Mouse (Mus musculus) lung, embryonic 16.5 days (tissue): ENCODE results near the gene Rasip1. TPM values are rescaled to one million over a fixed set of nuclear protein-coding genes. Genes with fewer than 3 reads are reported as not detected.

Experiments used
- ATAC-seq: fragments of 200-750 bp; cut with Nextera tagmentation; 2 replicates; pipeline ENCODE4 v1.8.0; 2017; ENCODE audit warnings: low read depth, mild to moderate bottlenecking, moderate library complexity
- H3K27ac ChIP-seq: fragments of 300-500 bp; sonication (generic); 2 replicates; pipeline ENCODE4 v1.5.1; 2014; ENCODE audit warnings: mild to moderate bottlenecking, control low read depth, low read length
- H3K27me3 ChIP-seq: fragments of 300-500 bp; sonication (generic); 2 replicates; pipeline ENCODE4 v1.6.1; 2014; ENCODE audit warnings: low read depth, low read length, mixed read lengths; ENCODE audit not compliant: control insufficient read depth, insufficient read depth
- H3K36me3 ChIP-seq: fragments of 300-500 bp; sonication (generic); 2 replicates; pipeline ENCODE4 v1.6.1; 2014; ENCODE audit warnings: low read length; ENCODE audit not compliant: control insufficient read depth, insufficient read depth
- H3K4me1 ChIP-seq: fragments of 300-500 bp; sonication (generic); replicated peaks from 2 replicates; pipeline ENCODE4 v1.6.1; 2014; ENCODE audit warnings: low read length, mixed read lengths; ENCODE audit not compliant: control insufficient read depth, insufficient read depth
- H3K4me2 ChIP-seq: fragments of 300-500 bp; sonication (generic); 2 replicates; pipeline ENCODE4 v1.6.1; 2014; ENCODE audit warnings: low read depth, low read length, control low read depth
- H3K4me3 ChIP-seq: fragments of 300-500 bp; sonication (generic); 2 replicates; pipeline ENCODE4 v1.5.1; 2014; ENCODE audit warnings: mild to moderate bottlenecking, low read length, control low read depth
- H3K9ac ChIP-seq: fragments of 300-500 bp; sonication (generic); 2 replicates; pipeline ENCODE4 v1.6.1; 2014; ENCODE audit warnings: low read length, control low read depth
- H3K9me3 ChIP-seq: fragments of 300-500 bp; sonication (generic); 2 replicates; pipeline ENCODE4 v1.6.1; 2016; ENCODE audit warnings: low read length; ENCODE audit not compliant: control insufficient read depth
- WGBS: fragments of 180-500 bp; shearing (Covaris S2); extraction: QIAGEN DNeasy Blood & Tissue Kit; methylation state at CpG from one replicate; pipeline ENCODE4 v1.1.7; 2014; 5-methylcytosine and 5-hydroxymethylcytosine counted together
- polyA plus RNA-seq: library from polyadenylated mRNA; unstranded; fragments of >200 nt; fragmentation: Nextera tagmentation; extraction: Ambion mirVana; gene quantifications from 2 replicates; pipeline ENCODE4 v1.2.1, GENCODE M21; 2015

The Rasip1 gene
- polyA plus RNA-seq, 1 experiment from 2014 or later, result 16.4 TPM

GRCm38 (mm10) chr7:45632499-45632898 is 5.2 kb downstream of the Rasip1 start:
- H3K27ac ChIP-seq, result no peak overlapping the region
- peak overlapping the region; percentile 53 for H3K4me2 ChIP-seq
- 18% methylated on average over 35 of the region's 35 CpGs for WGBS
- H3K27me3 ChIP-seq, result peaks cover 9% of the 10 kb centered on the region; the same call in 1 of the 2 replicates
- no peaks in the 10 kb centered on the region for H3K9me3 ChIP-seq
- ATAC-seq, result peak; percentile 29
- peaks cover 9% of the 10 kb centered on the region for H3K36me3 ChIP-seq
- H3K9ac ChIP-seq, result peak overlapping the region; percentile 68
- H3K4me3 ChIP-seq, result peak overlapping the region; percentile 26
- peaks cover 30% of the 10 kb centered on the region for H3K4me1 ChIP-seq

GRCm38 (mm10) chr7:45634946-45635681 is 7.8 kb downstream of the Rasip1 start:
- Histone ChIP-seq H3K9ac (no peak overlapping the region), H3K27me3 (no peaks in the 10 kb centered on the region), H3K9me3 (no peaks in the 10 kb centered on the region), H3K36me3 (peaks cover 9% of the 10 kb centered on the region), H3K4me1 (peaks cover 45% of the 10 kb centered on the region), H3K4me2 (peak overlapping the region; percentile 16; the same call in 1 of the 2 replicates), H3K27ac (peak overlapping the region; percentile 88), H3K4me3 (no peak overlapping the region)
- 73% methylated on average over 11 of the region's 11 CpGs for WGBS
- no peak for ATAC-seq

DNA sequence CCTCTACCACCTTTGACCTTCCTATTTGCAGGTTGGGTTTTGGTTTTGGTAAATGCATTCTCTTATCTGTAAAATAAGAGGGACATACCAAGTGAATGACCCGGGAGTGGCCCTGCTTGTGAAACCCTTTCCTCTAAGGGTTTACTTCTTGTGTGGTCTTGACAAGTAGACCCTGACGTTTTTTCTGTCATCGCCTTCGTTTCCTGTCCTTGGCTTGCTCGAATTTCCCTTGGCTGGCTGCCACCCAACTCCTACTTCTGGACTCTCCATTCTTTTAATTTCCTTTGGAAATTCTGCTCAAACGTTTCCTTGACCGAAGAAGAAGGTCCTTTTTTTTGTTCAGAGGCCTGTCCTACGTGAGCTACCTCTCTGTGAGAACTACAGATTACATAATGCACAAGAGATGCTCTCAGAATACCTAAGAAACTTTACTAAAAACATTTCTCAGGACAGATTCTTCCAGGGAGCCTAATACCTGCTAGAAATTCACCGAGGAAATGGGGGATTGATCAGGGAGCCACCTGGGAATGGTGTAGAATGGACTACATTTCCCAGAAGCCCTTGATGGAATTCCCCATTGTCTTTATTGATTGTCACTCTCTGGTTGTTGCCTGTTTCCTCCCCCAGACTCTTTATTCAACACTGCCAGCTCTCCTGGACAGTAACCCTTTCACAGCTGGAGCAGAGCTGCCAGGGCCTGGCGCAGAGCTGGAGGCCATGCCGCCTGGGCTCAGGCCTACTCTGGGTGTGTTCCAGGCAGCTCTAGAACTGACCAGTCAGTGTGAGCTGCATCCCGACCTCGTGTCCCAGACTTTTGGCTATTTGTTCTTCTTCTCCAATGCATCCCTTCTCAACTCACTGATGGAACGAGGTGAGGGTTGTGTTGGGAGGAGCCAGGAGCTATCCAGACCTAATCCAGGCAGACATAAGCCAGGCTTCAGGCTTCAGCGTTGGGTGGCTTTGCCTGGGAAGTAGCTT is 8.7 kb downstream of the Rasip1 start:
- Histone ChIP-seq H3K4me2 (peak overlapping the region; percentile 16), H3K4me3 (no peak overlapping the region), H3K27ac (peak overlapping the region; percentile 88), H3K9me3 (no peaks in the 10 kb centered on the region), H3K4me1 (peaks cover 53% of the 10 kb centered on the region), H3K9ac (no peak overlapping the region), H3K36me3 (peaks cover 9% of the 10 kb centered on the region), H3K27me3 (no peaks in the 10 kb centered on the region)
- ATAC-seq, result peak; percentile 29
- 46% methylated on average over 15 of the region's 15 CpGs for WGBS

- Histone ChIP-seq H3K9me3 (no peaks in the 10 kb centered on the region), H3K9ac (no peak overlapping the region), H3K36me3 (peaks cover 9% of the 10 kb centered on the region), H3K4me2 (peak overlapping the region; percentile 56; the same call in 1 of the 2 replicates), H3K27ac (no peak overlapping the region), H3K27me3 (no peaks in the 10 kb centered on the region), H3K4me1 (peaks cover 63% of the 10 kb centered on the region), H3K4me3 (no peak overlapping the region)
- WGBS, result 83% methylated on average over 6 of the region's 6 CpGs
- no peak for ATAC-seq
Measured at GRCm38 (mm10) chr7:45637710-45638109, 10.4 kb downstream of the Rasip1 start.

GRCm38 (mm10) chr7:45638623-45639401 is 11.5 kb downstream of the Rasip1 start:
- H3K4me2 ChIP-seq, result peak overlapping the region; percentile 56
- H3K9me3 ChIP-seq, result no peaks in the 10 kb centered on the region
- H3K4me3 ChIP-seq, result peak overlapping the region; percentile 40
- peak overlapping the region; percentile 46 for H3K9ac ChIP-seq
- WGBS, result 20% methylated on average over 29 of the region's 29 CpGs
- H3K27ac ChIP-seq, result peak overlapping the region; percentile 36; the same call in 1 of the 2 replicates
- no peaks in the 10 kb centered on the region for H3K27me3 ChIP-seq
- peak; percentile 83 for ATAC-seq
- peaks cover 64% of the 10 kb centered on the region for H3K4me1 ChIP-seq
- H3K36me3 ChIP-seq, result peaks cover 9% of the 10 kb centered on the region

DNA sequence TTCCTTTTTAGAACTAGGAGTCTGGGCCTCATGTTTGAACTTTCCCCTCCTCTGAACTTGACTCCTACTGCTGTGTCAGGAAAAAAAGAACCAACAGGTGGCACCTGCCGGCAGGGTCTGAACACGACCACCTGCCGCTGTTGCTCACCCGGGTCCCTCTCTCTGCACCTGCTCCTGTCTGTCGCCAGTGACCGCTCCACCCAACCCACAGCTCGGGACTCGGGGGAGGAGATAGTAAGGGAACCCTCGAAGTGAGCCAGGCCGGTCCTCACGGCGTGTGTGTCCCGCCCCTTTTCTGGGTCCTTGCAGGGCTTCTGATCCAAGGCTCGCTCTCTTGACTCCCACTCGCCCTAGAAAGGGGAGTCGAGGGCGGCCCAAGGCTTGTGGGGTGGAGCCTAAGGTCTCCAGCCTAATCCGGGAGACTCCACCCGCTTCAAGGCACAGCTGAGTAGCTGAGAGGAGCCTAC is 12.3 kb downstream of the Rasip1 start, which contains the start of gene Mamstr:
Gene Mamstr (plus strand): TSS at position 417 of the 467 bp plus-strand sequence.
- Histone ChIP-seq H3K4me2 (peak within 1 kb of the TSS; percentile 12; the same call in 1 of the 2 replicates), H3K27ac (peak within 1 kb of the TSS; percentile 36)

DNA sequence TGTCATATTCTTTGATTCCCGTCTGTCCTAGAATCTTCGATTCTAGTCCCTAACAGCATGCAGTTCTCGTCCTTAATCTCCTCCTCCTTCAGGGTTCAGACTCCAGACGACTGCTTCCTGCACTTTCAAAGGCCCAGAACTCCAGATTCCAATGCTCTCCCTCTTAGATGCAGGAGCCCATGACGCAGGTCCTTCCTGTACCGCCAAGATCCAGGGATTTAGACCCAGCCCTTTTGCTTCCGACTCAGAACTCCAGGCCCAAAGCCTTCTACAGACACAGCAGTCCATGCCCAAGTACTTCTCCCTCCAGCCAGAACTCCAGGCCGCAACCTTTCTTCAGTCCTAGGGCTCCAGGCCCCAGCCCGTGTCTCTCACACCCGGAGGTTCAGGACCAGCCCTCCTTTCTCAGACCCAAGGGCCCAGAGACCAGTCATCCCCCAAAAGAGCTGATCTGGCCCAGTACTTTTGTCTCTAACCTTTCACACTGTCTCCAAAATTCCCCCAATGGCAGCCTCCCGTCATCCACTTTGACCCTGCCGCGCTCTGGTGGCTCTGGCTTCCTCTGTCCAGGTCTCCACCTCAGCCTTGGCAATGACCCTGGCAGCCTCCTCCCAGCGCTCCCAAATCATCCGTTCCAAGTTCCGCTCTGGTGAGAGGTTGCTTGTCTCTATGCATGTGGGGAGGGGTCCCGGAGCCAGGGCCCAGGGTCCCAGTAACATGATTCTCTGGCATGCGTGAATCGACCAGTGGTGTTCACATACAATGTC is 13.1 kb downstream of the Rasip1 start:
- peaks cover 61% of the 10 kb centered on the region for H3K4me1 ChIP-seq
- no peak overlapping the region for H3K4me2 ChIP-seq
- H3K4me3 ChIP-seq, result no peak overlapping the region
- peak overlapping the region; percentile 19; the same call in 1 of the 2 replicates for H3K27ac ChIP-seq
- no peak for ATAC-seq
- no peaks in the 10 kb centered on the region for H3K27me3 ChIP-seq
- peaks cover 9% of the 10 kb centered on the region for H3K36me3 ChIP-seq
- WGBS, result 77% methylated on average over 19 of the region's 19 CpGs
- no peaks in the 10 kb centered on the region for H3K9me3 ChIP-seq
- peak overlapping the region; percentile 12; the same call in 1 of the 2 replicates for H3K9ac ChIP-seq

More for the DNA sequence above, 12.3 kb downstream of the Rasip1 start, which contains the start of gene Mamstr:
- Histone ChIP-seq H3K4me3 (no peak within 1 kb of the TSS), H3K9ac (peak within 1 kb of the TSS; percentile 12; the same call in 1 of the 2 replicates), H3K27me3 (no peaks in the 10 kb centered on the region), H3K9me3 (no peaks in the 10 kb centered on the region), H3K36me3 (peaks cover 9% of the 10 kb centered on the region), H3K4me1 (peaks cover 64% of the 10 kb centered on the region)
- ATAC-seq, result no peak
- 25% methylated on average over 19 of the region's 19 CpGs for WGBS
